Comparison of ENCODE assay signal across 20 mouse cellular contexts in genomic region chr17:4784296-4784695, GRCm38 (mm10).
DNase-seq lines count a peak whose midpoint lies in the region; ATAC-seq lines count a peak whose summit lies in the region.
"Had no signal": no experiment of that assay in that cellular context is flagged by ENCODE, and none has a peak within 500 bp of the region (broad histone marks: within the 10 kb centered on the region; RNA-seq: fewer than 3 reads in every experiment).

No protein-coding gene starts in this region.

- no peak overlapping the region for H3K4me3 ChIP-seq in heart, embryonic 12.5 days
- H3K4me3 ChIP-seq in midbrain, embryonic 16.5 days (ENCODE audit: low read depth, low read length) = no peak overlapping the region
- H3K4me3 ChIP-seq: embryonic facial prominence, embryonic 10.5 days; forebrain, embryonic 12.5 days; limb, embryonic 15.5 days; megakaryocyte, embryonic 14.5 days; myocyte had no signal

- H3K9me3 ChIP-seq in heart, embryonic 12.5 days (replicated peaks) = no peaks in the 10 kb centered on the region
- H3K9me3 ChIP-seq in midbrain, embryonic 16.5 days (replicated peaks; ENCODE audit: control insufficient read depth, low read length, poor library complexity, severe bottlenecking) = no peaks in the 10 kb centered on the region
- H3K9me3 ChIP-seq: embryonic facial prominence, embryonic 10.5 days; forebrain, embryonic 12.5 days; limb, embryonic 15.5 days; megakaryocyte, embryonic 14.5 days had no signal

- peak; percentile 13 to 17 for DNase-seq in cerebellum, postnatal 25 days
- no peak for DNase-seq in cerebellum, postnatal 36 days
- peak; percentile 53 for DNase-seq in heart, adult 8-10 months (ENCODE audit: low spot score)
- peak; percentile 79 for DNase-seq in Muller cell, postnatal 12 days (ENCODE audit: inconsistent ontology term)
- DNase-seq in heart, adult 9 months (ENCODE audit: low spot score in 2 of 2) = peak; percentile 65 to 72
- DNase-seq: liver, postnatal 0 days; lung, postnatal 14 days; midbrain, embryonic 14.5 days; thymus, postnatal 4 days had no signal

- no peak overlapping the region for H3K4me2 ChIP-seq in heart, embryonic 12.5 days
- no peak overlapping the region for H3K4me2 ChIP-seq in midbrain, embryonic 16.5 days (ENCODE audit: low read length)
- H3K4me2 ChIP-seq: forebrain, embryonic 12.5 days; limb, embryonic 15.5 days had no signal

- no peak overlapping the region for H3K9ac ChIP-seq in heart, embryonic 12.5 days
- no peak overlapping the region for H3K9ac ChIP-seq in midbrain, embryonic 16.5 days (ENCODE audit: low read depth, low read length)
- H3K9ac ChIP-seq: forebrain, embryonic 12.5 days; limb, embryonic 15.5 days; liver, postnatal 0 days had no signal

- no peak overlapping the region for H3K27ac ChIP-seq in heart, embryonic 12.5 days (ENCODE audit: poor library complexity, severe bottlenecking)
- no peak overlapping the region for H3K27ac ChIP-seq in midbrain, embryonic 16.5 days (ENCODE audit: low read length)
- H3K27ac ChIP-seq: embryonic facial prominence, embryonic 10.5 days; forebrain, embryonic 12.5 days; hindbrain, postnatal 0 days; limb, embryonic 15.5 days had no signal

- ATAC-seq in heart, embryonic 12.5 days (ENCODE audit: insufficient number of reproducible peaks, low FRiP score) = no peak
- no peak for ATAC-seq in erythroid progenitor cell, adult 5-6 weeks (replicated peaks; ENCODE audit: low FRiP score, poor library complexity, severe bottlenecking)
- ATAC-seq in midbrain, embryonic 16.5 days = no peak
- ATAC-seq: hindbrain, postnatal 0 days; intestine, postnatal 0 days; liver, postnatal 0 days; Patski had no signal

- H3K4me1 ChIP-seq in heart, embryonic 12.5 days (replicated peaks) = peaks cover 9% of the 10 kb centered on the region
- no peaks in the 10 kb centered on the region for H3K4me1 ChIP-seq in midbrain, embryonic 16.5 days (ENCODE audit: control insufficient read depth, insufficient read depth, low read length)
- H3K4me1 ChIP-seq: embryonic facial prominence, embryonic 10.5 days; forebrain, embryonic 12.5 days had no signal

- WGBS in heart, embryonic 12.5 days = 72% methylated on average over 5 of the region's 5 CpGs
- WGBS in midbrain, embryonic 16.5 days = 73% methylated on average over 5 of the region's 5 CpGs

- no peaks in the 10 kb centered on the region for H3K27me3 ChIP-seq in heart, embryonic 12.5 days (replicated peaks)
- no peaks in the 10 kb centered on the region for H3K27me3 ChIP-seq in midbrain, embryonic 16.5 days (ENCODE audit: control insufficient read depth, insufficient read depth, low read depth, low read length)
- H3K27me3 ChIP-seq: forebrain, embryonic 12.5 days; limb, embryonic 15.5 days; Patski had no signal

- H3K36me3 ChIP-seq in heart, embryonic 12.5 days = no peaks in the 10 kb centered on the region
- no peaks in the 10 kb centered on the region for H3K36me3 ChIP-seq in midbrain, embryonic 16.5 days (ENCODE audit: control insufficient read depth, insufficient read depth, low read length)
- H3K36me3 ChIP-seq: embryonic facial prominence, embryonic 10.5 days; forebrain, embryonic 12.5 days; limb, embryonic 15.5 days had no signal

Comparison
In these comparisons a context has a peak if more than half of its experiments do, and no peak if none do; other contexts are left out.
1. DNase-seq: peak in cerebellum, postnatal 25 days (2 of 2), heart, adult 8-10 months (single experiment), Muller cell, postnatal 12 days (single experiment) and heart, adult 9 months (2 of 2); none in cerebellum, postnatal 36 days (0 of 2).